Mouse (Mus musculus) erythroid progenitor cell, adult 5-6 weeks (primary cell): Measurements from ENCODE around the gene Itgb8. TPM values are rescaled to one million over a fixed set of nuclear protein-coding genes. Genes with fewer than 3 reads are reported as not detected.

Source experiments
- ATAC-seq: replicated peaks from 2 replicates; pipeline ENCODE4 v1.8.0; 2016; ENCODE audit warnings: moderate number of reproducible peaks, mild to moderate bottlenecking, moderate TSS enrichment, inconsistent platforms; ENCODE audit not compliant: poor library complexity, low FRiP score, severe bottlenecking
- total RNA-seq, 2 experiments: library from RNA; stranded (forward) in 1 of 2; stranded (reverse) in 1 of 2; fragments of 150-400 nt in 1 of 2; fragments of 186-747, 209-891 nt in 1 of 2; gene quantifications; 2 replicates each; pipeline versions ENCODE4 v1.2.3 to v1.2.4; 2015 to 2017; ENCODE audit warnings: low replicate concordance in 2 of 2

Itgb8 gene
- total RNA-seq, 2 experiments from 2014 or later: 0.84 TPM; not detected in 1

GRCm38 (mm10) chr12:119157068-119157467 is 81.5 kb downstream of the Itgb8 start:
- no peak for ATAC-seq

GRCm38 (mm10) chr12:119155566-119155965 is 83.0 kb downstream of the Itgb8 start:
- no peak for ATAC-seq

GRCm38 (mm10) chr12:119150956-119151355 is 87.6 kb downstream of the Itgb8 start:
- no peak for ATAC-seq

- ATAC-seq: no peak
Measured at GRCm38 (mm10) chr12:119147753-119148152, 90.8 kb downstream of the Itgb8 start.

GRCm38 (mm10) chr12:119146031-119146430 is 92.6 kb downstream of the Itgb8 start:
- ATAC-seq: no peak

GRCm38 (mm10) chr12:119137946-119138345 is 100.7 kb downstream of the Itgb8 start:
- ATAC-seq: no peak

- ATAC-seq: no peak
Measured at GRCm38 (mm10) chr12:119113522-119114135, 125.0 kb downstream of the Itgb8 start.

GRCm38 (mm10) chr12:119110091-119110490 is 128.5 kb downstream of the Itgb8 start:
- ATAC-seq: no peak

Other genes with a start within 250 kb of the Itgb8 start
- gene Macc1, start 75.5 kb upstream of the Itgb8 start, total RNA-seq (2015; ENCODE audit: low replicate concordance): not detected in 2 replicates
- not detected in 2 replicates for gene Macc1, start 75.5 kb upstream of the Itgb8 start, total RNA-seq (2017; ENCODE audit: low replicate concordance)